Mouse (Mus musculus) limb, embryonic 11.5 days (tissue): ENCODE results near the gene Robo4. TPM values are rescaled to one million over a fixed set of nuclear protein-coding genes. Genes with fewer than 3 reads are reported as not detected.
A peak's percentile ranks its signal among the peaks of the same experiment; 100 is the strongest.

Experiments
- ATAC-seq: fragments of 200-750 bp; cut with Nextera tagmentation; 2 replicates; pipeline ENCODE4 v1.8.0; 2017; ENCODE audit warnings: low read depth; ENCODE audit not compliant: insufficient number of reproducible peaks, low FRiP score, low TSS enrichment
- DNase-seq: peaks from one replicate; pipeline ENCODE4 v3.0.0-alpha.2; 2015; ENCODE audit warnings: low spot score
- H3K27ac ChIP-seq: fragments of 300-500 bp; sonication (generic); replicated peaks from 2 replicates; pipeline ENCODE4 v1.5.1; 2014; ENCODE audit warnings: low read depth, mild to moderate bottlenecking, low read length
- H3K27me3 ChIP-seq: fragments of 300-500 bp; sonication (generic); 2 replicates; pipeline ENCODE4 v1.6.1; 2014; ENCODE audit warnings: mild to moderate bottlenecking, low read length, mixed read lengths; ENCODE audit not compliant: control insufficient read depth, insufficient read depth
- H3K36me3 ChIP-seq: fragments of 300-500 bp; sonication (generic); 2 replicates; pipeline ENCODE4 v1.6.1; 2014; ENCODE audit warnings: mild to moderate bottlenecking, low read length, moderate library complexity, mixed read lengths; ENCODE audit not compliant: control insufficient read depth, insufficient read depth
- H3K4me1 ChIP-seq: fragments of 300-500 bp; sonication (generic); 2 replicates; pipeline ENCODE4 v1.6.1; 2014; ENCODE audit warnings: low read length, mixed read lengths; ENCODE audit not compliant: control insufficient read depth, insufficient read depth
- H3K4me2 ChIP-seq: fragments of 300-500 bp; sonication (generic); 2 replicates; pipeline ENCODE4 v1.6.1; 2014; ENCODE audit warnings: low read depth, mild to moderate bottlenecking, moderate library complexity; ENCODE audit not compliant: severe bottlenecking
- H3K4me3 ChIP-seq: fragments of 300-500 bp; sonication (generic); 2 replicates; pipeline ENCODE4 v1.5.1; 2014; ENCODE audit warnings: low read depth, low read length
- H3K9ac ChIP-seq: fragments of 300-500 bp; sonication (generic); 2 replicates; pipeline ENCODE4 v1.6.1; 2014; ENCODE audit warnings: mild to moderate bottlenecking, low read length
- H3K9me3 ChIP-seq: fragments of 300-500 bp; sonication (generic); 2 replicates; pipeline ENCODE4 v1.6.1; 2016; ENCODE audit warnings: low read length; ENCODE audit not compliant: control insufficient read depth
- WGBS: fragments of 180-500 bp; shearing (Covaris S2); extraction: QIAGEN DNeasy Blood & Tissue Kit; methylation state at CpG from one replicate; pipeline ENCODE4 v1.1.7; 2014; 5-methylcytosine and 5-hydroxymethylcytosine counted together
- polyA plus RNA-seq: library from polyadenylated mRNA; unstranded; fragments of >200 nt; fragmentation: Nextera tagmentation; extraction: Ambion mirVana; gene quantifications from 2 replicates; pipeline ENCODE4 v1.2.1, GENCODE M21; 2014

Gene Robo4
- polyA plus RNA-seq, 1 experiment from 2014 or later = 9.0 TPM

DNA sequence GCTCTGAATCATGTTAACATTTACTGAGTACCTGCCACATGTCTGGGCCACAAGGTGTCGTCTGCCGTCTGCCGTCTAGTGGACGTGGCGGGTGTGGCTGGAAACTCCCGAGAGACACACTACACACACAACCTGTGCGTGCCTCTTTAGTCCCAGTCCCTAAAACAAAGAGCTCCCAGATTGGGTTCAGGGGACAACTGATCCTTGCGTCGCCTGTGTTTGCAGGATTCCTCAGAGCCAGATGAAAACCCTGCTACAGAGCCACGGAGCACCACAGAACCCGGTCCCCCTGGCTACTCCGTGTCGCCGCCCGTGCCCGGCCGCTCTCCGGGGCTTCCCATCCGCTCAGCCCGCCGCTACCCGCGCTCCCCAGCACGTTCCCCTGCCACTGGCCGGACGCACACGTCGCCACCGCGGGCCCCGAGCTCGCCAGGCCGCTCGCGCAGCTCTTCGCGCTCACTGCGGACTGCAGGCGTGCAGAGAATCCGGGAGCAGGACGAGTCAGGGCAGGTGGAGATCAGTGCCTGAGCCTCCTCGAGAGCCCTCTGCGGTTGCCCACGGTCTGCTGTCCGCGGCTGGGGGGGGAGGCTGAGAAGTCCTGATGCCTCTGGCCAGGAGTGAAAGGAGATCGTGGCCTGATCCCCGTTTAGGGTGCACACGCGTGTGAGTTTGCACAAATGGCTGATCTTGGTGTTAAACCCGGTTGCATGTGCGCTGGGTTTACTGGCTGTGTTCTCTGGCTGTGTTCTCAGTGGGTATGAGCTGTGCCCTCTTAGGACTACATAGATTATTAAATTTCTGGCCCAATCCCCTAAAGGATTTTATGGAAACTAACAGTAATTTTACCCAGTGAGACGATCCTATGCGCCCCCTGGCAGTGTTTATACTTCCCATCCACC lies 17.2 kb upstream of the Robo4 start:
- Histone ChIP-seq H3K4me2 (peak overlapping the region; percentile 69), H3K27ac (no peak overlapping the region), H3K4me3 (peak overlapping the region; percentile 29), H3K27me3 (peaks cover 11% of the 10 kb centered on the region; the same call in 1 of the 2 replicates), H3K4me1 (no peaks in the 10 kb centered on the region), H3K9ac (peak overlapping the region; percentile 55), H3K9me3 (no peaks in the 10 kb centered on the region), H3K36me3 (no peaks in the 10 kb centered on the region)
- WGBS = 6% methylated on average over 54 of the region's 54 CpGs
- ATAC-seq (peak; percentile 69), DNase-seq (peak; percentile 71)

DNA sequence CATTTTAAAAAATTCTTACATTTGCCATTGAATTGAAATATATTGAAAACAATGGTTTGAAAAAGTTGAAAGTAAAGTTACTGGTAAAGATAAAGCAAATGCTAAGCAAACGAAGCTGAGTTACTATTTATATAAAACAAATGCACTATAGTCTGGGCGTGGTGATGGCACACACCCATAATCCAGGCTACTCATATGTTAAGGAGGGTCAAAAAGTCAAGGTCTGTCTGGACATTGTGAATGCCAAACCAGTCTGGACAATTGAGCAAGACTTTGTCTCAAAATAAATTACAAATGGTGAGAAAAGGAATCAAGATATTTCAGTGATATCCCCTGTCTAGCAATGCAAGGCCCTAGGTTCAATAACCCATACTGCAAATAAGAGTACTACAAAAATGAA lies 10.8 kb upstream of the Robo4 start:
- no peaks in the 10 kb centered on the region for H3K36me3 ChIP-seq
- H3K9ac ChIP-seq = no peak overlapping the region
- H3K4me1 ChIP-seq = no peaks in the 10 kb centered on the region
- no peak for DNase-seq
- H3K4me3 ChIP-seq = no peak overlapping the region
- 90% methylated on average over 2 of the region's 2 CpGs for WGBS
- H3K27ac ChIP-seq = no peak overlapping the region
- no peaks in the 10 kb centered on the region for H3K9me3 ChIP-seq
- ATAC-seq = no peak
- no peak overlapping the region for H3K4me2 ChIP-seq
- peaks cover 2% of the 10 kb centered on the region; the same call in 1 of the 2 replicates for H3K27me3 ChIP-seq

DNA sequence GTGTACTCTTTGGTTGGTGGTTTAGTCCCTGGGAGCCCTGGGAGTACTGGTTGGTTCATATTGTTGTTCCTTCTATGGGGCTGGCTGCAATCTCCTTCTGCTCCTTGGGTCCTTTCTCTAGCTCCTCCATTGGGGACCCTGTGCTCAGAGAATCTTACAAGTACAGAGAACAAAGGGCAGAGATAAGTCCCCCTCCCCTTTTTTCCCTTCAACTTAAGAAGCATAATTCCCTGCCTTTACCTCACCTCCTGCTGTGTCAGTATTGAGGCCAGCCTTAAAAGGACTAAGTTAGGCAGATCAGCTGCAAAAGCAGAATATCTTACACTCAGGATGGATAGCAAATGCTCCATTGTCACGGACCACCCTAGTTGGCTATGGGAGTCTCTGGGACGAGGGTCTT lies 9.6 kb upstream of the Robo4 start:
- Histone ChIP-seq H3K9me3 (no peaks in the 10 kb centered on the region), H3K36me3 (no peaks in the 10 kb centered on the region), H3K27ac (no peak overlapping the region), H3K9ac (no peak overlapping the region), H3K4me1 (no peaks in the 10 kb centered on the region), H3K4me3 (no peak overlapping the region), H3K4me2 (no peak overlapping the region), H3K27me3 (no peaks in the 10 kb centered on the region)
- DNase-seq = no peak
- ATAC-seq = no peak
- 83% methylated on average over 2 of the region's 2 CpGs for WGBS

DNA sequence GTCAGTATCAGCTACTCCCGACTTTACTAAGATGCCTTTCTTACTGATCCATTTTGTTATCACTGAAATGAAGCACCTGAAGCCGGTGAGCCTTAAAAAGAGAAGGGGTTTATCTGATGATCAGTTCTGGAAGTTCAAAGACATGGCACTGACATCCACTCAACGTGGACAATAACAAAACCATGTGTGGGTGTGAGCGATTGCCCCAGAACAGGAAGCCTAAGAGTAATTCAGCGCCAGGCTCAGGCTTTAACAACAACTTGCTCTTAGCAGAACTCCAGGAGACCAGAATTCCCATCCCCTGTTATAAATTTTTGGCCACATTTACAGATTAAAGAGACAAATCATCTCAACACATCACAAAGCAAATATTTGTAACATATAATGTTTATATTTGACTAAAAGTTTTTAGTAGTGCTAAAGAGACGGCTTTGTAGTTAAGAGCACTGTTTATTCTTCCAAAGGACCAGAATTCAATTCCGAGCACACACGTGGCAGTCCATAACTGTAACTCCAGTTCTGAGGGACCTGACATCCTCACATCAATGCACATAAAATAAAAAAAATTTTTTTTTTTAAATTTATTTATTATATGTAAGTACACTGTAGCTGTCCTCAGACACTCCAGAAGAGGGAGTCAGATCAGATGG lies 8.1 kb upstream of the Robo4 start:
- H3K4me1 ChIP-seq = no peaks in the 10 kb centered on the region
- H3K9me3 ChIP-seq = no peaks in the 10 kb centered on the region
- no peak for ATAC-seq
- no peak overlapping the region for H3K4me2 ChIP-seq
- H3K4me3 ChIP-seq = no peak overlapping the region
- H3K27me3 ChIP-seq = no peaks in the 10 kb centered on the region
- no peaks in the 10 kb centered on the region for H3K36me3 ChIP-seq
- no peak for DNase-seq
- H3K9ac ChIP-seq = no peak overlapping the region
- 76% methylated on average over 8 of the region's 8 CpGs for WGBS
- H3K27ac ChIP-seq = no peak overlapping the region

DNA sequence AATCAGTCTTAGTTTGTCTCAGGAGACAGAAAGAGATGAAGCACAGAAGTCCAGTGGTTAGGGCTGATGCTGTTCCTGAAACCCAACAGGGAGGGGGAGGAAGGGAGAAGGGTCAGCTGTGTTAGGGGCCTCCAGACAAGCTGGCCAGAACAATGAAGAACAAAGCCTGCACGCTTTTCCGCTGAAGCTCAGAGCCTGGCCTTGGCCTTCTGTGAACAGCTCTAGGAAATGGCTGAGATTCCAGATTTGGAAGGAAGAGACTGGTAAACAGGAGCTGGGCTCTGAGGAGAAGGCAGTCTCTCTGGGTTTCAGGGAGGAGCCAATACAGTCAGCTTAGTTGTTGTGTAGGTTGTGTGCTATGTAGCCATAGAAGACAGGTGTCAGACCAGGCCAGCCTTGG lies 1.1 kb upstream of the Robo4 start:
- Histone ChIP-seq H3K27ac (no peak overlapping the region), H3K4me2 (no peak overlapping the region), H3K36me3 (no peaks in the 10 kb centered on the region), H3K9me3 (no peaks in the 10 kb centered on the region), H3K4me1 (no peaks in the 10 kb centered on the region), H3K27me3 (no peaks in the 10 kb centered on the region; the same call in 1 of the 2 replicates), H3K9ac (no peak overlapping the region), H3K4me3 (no peak overlapping the region)
- ATAC-seq (no peak), DNase-seq (no peak)
- WGBS = 77% methylated on average over 2 of the region's 2 CpGs

DNA sequence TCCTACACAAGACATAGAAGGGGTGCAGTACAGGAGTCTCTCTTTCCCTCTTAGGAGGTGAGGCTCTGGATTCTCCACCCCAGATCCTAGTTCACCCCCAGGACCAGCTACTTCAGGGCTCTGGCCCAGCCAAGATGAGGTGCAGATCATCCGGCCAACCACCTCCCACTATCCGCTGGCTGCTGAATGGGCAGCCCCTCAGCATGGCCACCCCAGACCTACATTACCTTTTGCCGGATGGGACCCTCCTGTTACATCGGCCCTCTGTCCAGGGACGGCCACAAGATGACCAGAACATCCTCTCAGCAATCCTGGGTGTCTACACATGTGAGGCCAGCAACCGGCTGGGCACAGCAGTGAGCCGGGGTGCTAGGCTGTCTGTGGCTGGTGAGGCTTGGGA lies 804 bp downstream of the Robo4 start:
- H3K27ac ChIP-seq = no peak overlapping the region
- WGBS = 90% methylated on average over 7 of the region's 7 CpGs
- H3K36me3 ChIP-seq = no peaks in the 10 kb centered on the region
- ATAC-seq (no peak), DNase-seq (no peak)
- no peak overlapping the region for H3K9ac ChIP-seq
- H3K4me3 ChIP-seq = no peak overlapping the region
- H3K27me3 ChIP-seq = no peaks in the 10 kb centered on the region; the same call in 1 of the 2 replicates
- peak overlapping the region; percentile 12; the same call in 1 of the 2 replicates for H3K4me2 ChIP-seq
- H3K4me1 ChIP-seq = no peaks in the 10 kb centered on the region
- H3K9me3 ChIP-seq = no peaks in the 10 kb centered on the region

DNA sequence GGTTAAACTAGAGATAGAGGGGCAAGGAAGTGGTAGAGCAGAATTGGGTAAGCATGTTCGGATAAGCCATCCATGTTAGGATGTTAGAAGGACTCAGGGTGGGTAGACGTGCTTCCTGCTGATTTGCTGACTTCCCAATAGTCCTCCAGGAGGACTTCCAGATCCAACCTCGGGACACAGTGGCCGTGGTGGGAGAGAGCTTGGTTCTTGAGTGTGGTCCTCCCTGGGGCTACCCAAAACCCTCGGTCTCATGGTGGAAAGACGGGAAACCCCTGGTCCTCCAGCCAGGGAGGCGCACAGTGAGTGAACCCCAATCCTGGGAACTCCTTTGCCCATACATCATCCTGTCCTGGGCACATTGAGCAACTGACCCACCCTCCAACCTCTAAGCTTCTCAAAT lies 1.3 kb downstream of the Robo4 start:
- no peak for ATAC-seq
- Histone ChIP-seq H3K27ac (no peak overlapping the region), H3K9ac (no peak overlapping the region), H3K9me3 (no peaks in the 10 kb centered on the region), H3K4me2 (peak overlapping the region; percentile 12; the same call in 1 of the 2 replicates), H3K4me1 (peaks cover under 1% of the 10 kb centered on the region; the same call in 1 of the 2 replicates), H3K27me3 (peaks cover under 1% of the 10 kb centered on the region; the same call in 1 of the 2 replicates), H3K36me3 (no peaks in the 10 kb centered on the region), H3K4me3 (no peak overlapping the region)
- DNase-seq = no peak
- WGBS = 92% methylated on average over 7 of the region's 7 CpGs

DNA sequence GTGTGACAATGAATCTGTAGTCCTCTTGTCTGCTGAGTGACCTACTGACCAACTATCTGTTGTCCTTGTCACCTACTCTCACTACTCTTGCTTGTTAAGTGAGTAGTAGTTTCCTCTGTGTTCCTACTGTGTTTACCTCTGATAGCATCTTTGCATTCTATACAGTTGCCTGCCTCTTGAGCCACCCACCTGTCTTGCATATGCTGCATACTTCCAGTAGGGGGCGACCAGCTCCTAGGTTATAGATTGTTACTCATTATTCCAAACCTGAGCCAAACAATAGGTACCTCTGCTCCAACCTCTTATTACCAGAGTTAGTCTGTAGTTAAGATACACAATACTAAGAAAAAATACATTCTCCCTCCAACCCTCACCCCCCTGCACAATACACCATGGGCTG lies 4.7 kb downstream of the Robo4 start:
- Histone ChIP-seq H3K36me3 (no peaks in the 10 kb centered on the region), H3K27ac (no peak overlapping the region), H3K9ac (no peak overlapping the region), H3K27me3 (peaks cover 5% of the 10 kb centered on the region; the same call in 1 of the 2 replicates), H3K4me1 (peaks cover 3% of the 10 kb centered on the region; the same call in 1 of the 2 replicates), H3K9me3 (no peaks in the 10 kb centered on the region), H3K4me3 (no peak overlapping the region), H3K4me2 (no peak overlapping the region)
- ATAC-seq (0 out of 2 replicates have a peak, but pooled peaks have one; percentile 19), DNase-seq (peak; percentile 45)
- 0% methylated on average over 1 of the region's 1 CpGs for WGBS
